Mouse (Mus musculus) frontal cortex, postnatal 36 days (tissue): ENCODE measurements around the gene Akap10.
"Not testable (repeated sequence)": the region's sequence is repeated elsewhere in the genome, so short reads cannot be mapped to it uniquely, and the experiment has no call there.

Experiments
- DNase-seq, 2 experiments: peaks; one replicate each; pipeline ENCODE4 v3.0.0; 2022; ENCODE audit warnings: low spot score in 2 of 2

Akap10 gene

GRCm38 (mm10) chr11:61930098-61930517 is at the start of gene Akap10:
Gene Akap10 (minus strand): TSS chr11:61930252.
- DNase-seq: peak; percentile 93 to 95

- no peak for DNase-seq
Measured at GRCm38 (mm10) chr11:61975783-61976182, 45.7 kb upstream of the Akap10 start.

- DNase-seq: no peak
Measured at GRCm38 (mm10) chr11:61974106-61974707, 44.2 kb upstream of the Akap10 start.

- DNase-seq: no peak
Measured at GRCm38 (mm10) chr11:61971441-61972221, 41.6 kb upstream of the Akap10 start.

- no peak for DNase-seq
Measured at GRCm38 (mm10) chr11:61970901-61971300, 40.8 kb upstream of the Akap10 start.

- DNase-seq: no peak
Measured at GRCm38 (mm10) chr11:61968875-61969274, 38.8 kb upstream of the Akap10 start.

GRCm38 (mm10) chr11:61967034-61967433 is 37.0 kb upstream of the Akap10 start:
- no peak for DNase-seq

- peak; percentile 21 to 23 for DNase-seq
Measured at GRCm38 (mm10) chr11:61964611-61965010, 34.6 kb upstream of the Akap10 start.

GRCm38 (mm10) chr11:61963193-61963592 is 33.1 kb upstream of the Akap10 start:
- no peak for DNase-seq

GRCm38 (mm10) chr11:61962684-61963083 is 32.6 kb upstream of the Akap10 start:
- DNase-seq: no peak

GRCm38 (mm10) chr11:61960096-61960495 is 30.0 kb upstream of the Akap10 start:
- no peak for DNase-seq

GRCm38 (mm10) chr11:61958706-61959105 is 28.7 kb upstream of the Akap10 start:
- not testable (repeated sequence) for DNase-seq

GRCm38 (mm10) chr11:61957296-61957813 is 27.3 kb upstream of the Akap10 start:
- peak; percentile 25 to 47 for DNase-seq

- DNase-seq: peak; percentile 95 to 96
Measured at GRCm38 (mm10) chr11:61956572-61957295, 26.7 kb upstream of the Akap10 start, which contains the start of gene Specc1. Gene Specc1 (plus strand): TSS chr11:61956763.

GRCm38 (mm10) chr11:61955951-61956350 is 25.9 kb upstream of the Akap10 start:
- DNase-seq: no peak

- no peak for DNase-seq
Measured at GRCm38 (mm10) chr11:61955136-61955535, 25.1 kb upstream of the Akap10 start.

- DNase-seq: peak; percentile 88 to 90
Measured at GRCm38 (mm10) chr11:61950632-61951031, 20.6 kb upstream of the Akap10 start.

GRCm38 (mm10) chr11:61949315-61949714 is 19.3 kb upstream of the Akap10 start:
- peak; percentile 37 to 68 for DNase-seq

- DNase-seq: no peak
Measured at GRCm38 (mm10) chr11:61946608-61947007, 16.6 kb upstream of the Akap10 start.

GRCm38 (mm10) chr11:61944417-61944816 is 14.4 kb upstream of the Akap10 start:
- no peak for DNase-seq

- no peak for DNase-seq
Measured at GRCm38 (mm10) chr11:61942903-61943302, 12.9 kb upstream of the Akap10 start.

GRCm38 (mm10) chr11:61937761-61938160 is 7.7 kb upstream of the Akap10 start:
- DNase-seq: no peak
